Mouse (Mus musculus): Measurements from ENCODE around the gene Banf1. TPM values are rescaled to one million over a fixed set of nuclear protein-coding genes. Genes with fewer than 3 reads are reported as not detected.
A peak's percentile ranks its signal among the peaks of the same experiment; 100 is the strongest.

Gene Banf1
- total RNA-seq, 2 experiments from 2014 or later: 91.6 to 99.4 TPM

DNA sequence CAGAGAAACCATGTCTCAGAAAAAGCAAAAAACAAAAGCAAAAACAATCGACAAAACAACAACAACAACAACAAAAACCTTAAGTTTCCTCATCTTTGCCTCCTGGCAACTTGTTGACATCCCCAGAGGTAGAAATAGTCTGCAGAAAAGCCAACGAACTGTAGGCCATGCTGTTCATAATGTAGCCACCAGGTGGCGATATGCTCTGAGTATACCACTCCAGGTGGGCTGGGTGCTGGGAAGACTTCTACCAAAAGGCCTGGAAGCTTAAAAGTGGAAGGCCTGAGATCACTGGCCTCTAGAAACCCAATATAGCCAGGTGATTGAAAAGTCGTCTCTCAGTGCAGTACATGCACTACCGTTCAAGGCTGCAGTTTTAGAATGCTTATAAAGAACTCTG is 29.0 kb downstream of the Banf1 start:
- DNase-seq (ENCODE audit: low spot score in 2 of 2): peak; percentile 79 to 83
- intact Hi-C loops (cut with DNase I): no loop called here

DNA sequence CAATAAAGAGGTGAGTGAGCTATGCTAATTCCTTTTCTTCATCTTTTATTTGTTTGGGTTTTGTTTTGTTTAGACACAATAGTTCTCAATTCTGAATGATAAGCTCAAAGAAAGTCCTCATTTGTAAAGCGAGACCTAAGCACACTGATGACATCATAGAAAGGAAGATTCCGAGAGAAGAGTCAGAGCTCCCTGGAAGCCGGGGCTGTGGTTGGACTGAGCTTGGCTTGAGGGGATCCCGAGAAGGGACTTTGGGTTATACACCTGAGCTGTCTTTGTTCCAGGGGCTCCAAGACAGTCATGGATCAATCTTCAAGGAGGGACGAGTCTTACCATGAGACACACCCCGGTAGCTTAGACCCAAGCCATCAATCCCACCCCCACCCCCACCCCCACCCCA is 31.5 kb downstream of the Banf1 start, which contains the start of gene Catsper1:
Gene Catsper1, plus strand, starts transcription at position 301 of the 400 bp plus-strand sequence.
- intact Hi-C loops (cut with DNase I): no loop called here
- no peak for DNase-seq (ENCODE audit: low spot score in 2 of 2)

DNA sequence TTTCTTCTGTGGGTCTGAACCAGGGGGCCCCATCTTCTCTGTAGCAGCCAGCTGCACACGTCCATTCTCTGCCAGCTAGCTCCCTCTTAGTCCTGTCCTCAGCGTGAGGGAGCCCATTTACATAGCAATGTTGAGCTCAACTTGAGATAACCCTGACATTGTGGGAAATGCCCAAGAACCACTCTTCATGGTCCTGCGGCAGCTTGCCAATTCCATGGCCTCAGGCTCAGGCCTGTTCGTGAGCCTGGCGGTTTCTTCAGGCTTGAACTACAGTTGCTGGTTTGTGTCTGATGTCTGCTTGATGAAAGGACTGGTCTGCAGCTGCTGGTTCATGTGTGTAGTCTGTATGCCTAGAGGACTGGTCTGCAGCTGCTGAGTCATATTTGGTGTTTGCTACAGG is 32.2 kb downstream of the Banf1 start:
- DNase-seq (ENCODE audit: low spot score in 2 of 2): peak in 1 of 2 experiments; percentile 13
- intact Hi-C loops (cut with DNase I): no loop called here

DNA sequence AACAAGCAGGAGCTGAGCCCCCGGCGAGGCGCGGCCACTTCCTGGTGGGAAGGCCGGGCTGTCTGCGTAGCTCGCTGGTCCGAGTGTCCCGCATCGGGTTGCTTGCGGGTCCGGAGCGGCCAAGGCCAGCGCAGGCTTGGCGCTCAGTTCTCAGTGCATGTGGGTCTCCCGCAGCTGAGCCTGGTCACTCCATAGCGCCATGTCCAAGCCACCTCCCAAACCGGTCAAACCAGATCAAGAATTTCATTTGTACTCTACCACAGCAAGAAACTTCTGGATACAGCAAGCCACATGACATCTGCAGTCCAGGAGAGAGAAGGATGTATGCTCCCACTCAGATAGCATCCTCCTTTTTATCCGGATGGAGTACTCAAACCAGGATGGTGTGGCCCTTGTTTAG is 39.0 kb downstream of the Banf1 start:
- DNase-seq (ENCODE audit: low spot score in 2 of 2): no peak
- intact Hi-C loops (cut with DNase I): no loop called here

DNA sequence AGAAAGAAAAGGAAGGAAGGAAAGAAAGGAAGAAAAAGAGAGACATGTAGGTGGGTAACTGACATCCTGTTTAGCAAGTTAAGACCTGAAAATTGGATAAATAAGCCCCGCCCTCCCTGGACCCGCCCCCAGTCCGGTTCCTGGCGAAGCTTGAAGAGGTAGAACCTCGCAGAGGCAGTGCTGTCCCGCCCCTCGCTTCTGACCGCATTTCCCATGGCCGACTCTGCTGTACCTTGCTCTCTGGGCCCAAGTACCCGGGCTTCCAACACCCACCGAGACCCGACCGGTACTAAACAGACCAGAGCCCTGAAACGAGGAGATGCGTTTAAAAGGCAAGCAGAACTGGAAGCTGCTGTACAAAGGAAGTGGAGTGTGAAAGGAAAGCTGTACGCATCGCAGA is 43.2 kb downstream of the Banf1 start:
- intact Hi-C loops (cut with DNase I): no loop called here
- no peak for DNase-seq (ENCODE audit: low spot score in 2 of 2)

Other genes with a start within 250 kb of the Banf1 start
- 100 to 1,000 TPM; 220 to 226 TPM for gene Klc2, start 248.6 kb downstream of the Banf1 start, total RNA-seq (2021)
- gene Pacs1, start 94.0 kb downstream of the Banf1 start, total RNA-seq (2021): 10 to 100 TPM; 66.2 to 69.4 TPM
- gene Sf3b2, start 71.7 kb downstream of the Banf1 start, total RNA-seq (2021): 100 to 1,000 TPM; 192 to 194 TPM
- gene Gal3st3, start 68.8 kb downstream of the Banf1 start, total RNA-seq (2021): 100 to 1,000 TPM; 106 to 107 TPM
- not detected for gene Catsper1, start 31.4 kb downstream of the Banf1 start, total RNA-seq (2021)
- 10 to 100 TPM; 15.4 to 17.9 TPM for gene Cst6, start 17.6 kb downstream of the Banf1 start, total RNA-seq (2021)
- 10 to 100 TPM; 24.3 to 24.5 TPM for gene Eif1ad, start 427 bp downstream of the Banf1 start, total RNA-seq (2021)
- 10 to 100 TPM; 84.0 to 85.4 TPM for gene Sart1, start 21.5 kb upstream of the Banf1 start, total RNA-seq (2021)
- under 1 TPM in 1 of 2 experiments, not detected in 1; 0.29 TPM for gene Tsga10ip, start 35.4 kb upstream of the Banf1 start, total RNA-seq (2021)
- 100 to 1,000 TPM; 168 to 192 TPM for gene Drap1, start 57.8 kb upstream of the Banf1 start, total RNA-seq (2021)
- gene AI837181, start 58.0 kb upstream of the Banf1 start, total RNA-seq (2021): 10 to 100 TPM; 60.8 to 63.3 TPM
- gene Fosl1, start 80.4 kb upstream of the Banf1 start, total RNA-seq (2021): not detected
- 10 to 100 TPM; 25.8 to 26.3 TPM for gene Ccdc85b, start 90.7 kb upstream of the Banf1 start, total RNA-seq (2021)
- 10 to 100 TPM; 82.9 to 86.6 TPM for gene Fibp, start 93.4 kb upstream of the Banf1 start, total RNA-seq (2021)
- gene Ctsw, start 101.3 kb upstream of the Banf1 start, total RNA-seq (2021): 1 to 10 TPM; 2.2 to 2.7 TPM
- gene Efemp2, start 106.8 kb upstream of the Banf1 start, total RNA-seq (2021): 10 to 100 TPM; 14.5 to 15.9 TPM
- gene Mus81, start 121.2 kb upstream of the Banf1 start, total RNA-seq (2021): 10 to 100 TPM; 33.7 to 37.0 TPM
- gene Cfl1, start 123.3 kb upstream of the Banf1 start, total RNA-seq (2021): 1,000 to 10,000 TPM; 1,767 to 1,844 TPM
- gene 1700020D05Rik, start 136.6 kb upstream of the Banf1 start, total RNA-seq (2021): 1 to 10 TPM; 5.9 to 6.0 TPM
- 10 to 100 TPM; 78.7 to 83.6 TPM for gene Snx32, start 143.4 kb upstream of the Banf1 start, total RNA-seq (2021)
- gene Ovol1, start 193.5 kb upstream of the Banf1 start, total RNA-seq (2021): not detected
- 1 to 10 TPM; 7.4 to 8.2 TPM for gene Ap5b1, start 200.9 kb upstream of the Banf1 start, total RNA-seq (2021)
- 10 to 100 TPM; 83.1 to 98.5 TPM for gene Rnaseh2c, start 234.7 kb upstream of the Banf1 start, total RNA-seq (2021)
- gene Kat5, start 243.1 kb upstream of the Banf1 start, total RNA-seq (2021): 10 to 100 TPM; 76.1 to 81.7 TPM